Mouse (Mus musculus) lung, adult 18-20 months (tissue): ENCODE data around the gene Defa32.
"Not testable (repeated sequence)": the region's sequence is repeated elsewhere in the genome, so short reads cannot be mapped to it uniquely, and the experiment has no call there.

Experiments used
- DNase-seq, 2 experiments: peaks; one replicate each; pipeline ENCODE4 v3.0.0; 2022; ENCODE audit warnings: mixed read lengths in 2 of 2

The Defa32 gene

DNA sequence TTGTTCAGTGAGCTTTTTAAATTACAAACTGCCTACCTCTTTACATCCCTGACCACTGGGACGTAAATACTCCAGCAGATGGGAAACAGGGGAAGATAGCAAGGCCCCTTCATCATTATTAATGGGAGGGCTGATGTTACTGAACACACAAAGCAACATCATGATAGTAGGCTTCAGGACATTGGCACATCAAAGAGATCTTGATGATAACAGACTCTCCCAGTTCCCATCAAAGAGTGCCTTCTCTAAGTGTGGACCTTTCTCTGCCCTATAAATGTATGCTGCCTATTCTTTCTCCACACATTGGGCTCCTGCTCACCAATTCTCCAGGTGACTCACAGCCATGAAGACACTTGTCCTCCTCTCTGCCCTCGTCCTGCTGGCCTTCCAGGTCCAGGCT lies at the start of gene Defa32:
Gene Defa32 (plus strand): TSS at position 301 of the 400 bp plus-strand sequence.
- DNase-seq, result not testable (repeated sequence)

- DNase-seq, result not testable (repeated sequence)
These were observed 19.9 kb upstream of the Defa32 start, which contains the start of gene Defa20 for GRCm38 (mm10) chr8:21508958-21509357. Gene Defa20 (plus strand): TSS chr8:21509258.

GRCm38 (mm10) chr8:21565086-21565485 lies 36.3 kb downstream of the Defa32 start, which contains the start of gene Defa37:
Gene Defa37 (plus strand): TSS chr8:21565386.
- not testable (repeated sequence) for DNase-seq
